Comparison of ENCODE assay signal across 23 mouse cellular contexts in the genomic region with DNA sequence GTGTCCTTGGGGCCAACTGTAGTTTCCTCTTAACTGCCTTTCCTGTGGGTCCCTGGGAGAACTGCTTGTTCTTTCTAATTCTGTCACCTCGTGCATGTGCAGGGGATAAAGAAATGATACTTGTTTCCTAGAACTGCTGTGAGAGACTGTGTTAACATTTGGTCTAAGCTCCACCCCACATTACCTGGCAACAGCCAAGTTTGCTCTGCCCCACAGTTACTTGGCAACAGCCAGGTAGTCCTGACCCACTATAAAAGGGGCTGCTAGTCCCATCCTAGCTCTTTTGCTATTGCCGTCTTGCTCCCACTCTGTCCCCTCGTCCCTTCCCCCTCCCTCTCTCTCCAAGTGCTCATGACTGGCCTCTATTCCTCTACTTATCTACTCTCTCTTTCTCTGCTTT. TPM values are rescaled to one million over a fixed set of nuclear protein-coding genes. Genes with fewer than 3 reads are reported as not detected.
A peak's percentile ranks its signal among the peaks of the same experiment; 100 is the strongest.
DNase-seq lines count a peak whose midpoint lies in the region; ATAC-seq lines count a peak whose summit lies in the region.
"Had no signal": no experiment of that assay in that cellular context is flagged by ENCODE, and none has a peak within 500 bp of the region (broad histone marks: within the 10 kb centered on the region; RNA-seq: fewer than 3 reads in every experiment).

No protein-coding gene starts in this region.

- peaks cover 14% of the 10 kb centered on the region for H3K4me1 ChIP-seq in forebrain, embryonic 14.5 days (ENCODE audit: control insufficient read depth, insufficient read depth, low read length)
- peaks cover 15% of the 10 kb centered on the region for H3K4me1 ChIP-seq in forebrain, embryonic 13.5 days
- H3K4me1 ChIP-seq in hindbrain, embryonic 10.5 days (replicated peaks): peaks cover 26% of the 10 kb centered on the region
- H3K4me1 ChIP-seq in hindbrain, embryonic 14.5 days (replicated peaks; ENCODE audit: control insufficient read depth, insufficient read depth, low read length): no peaks in the 10 kb centered on the region
- peaks cover 14% of the 10 kb centered on the region for H3K4me1 ChIP-seq in midbrain, embryonic 15.5 days
- H3K4me1 ChIP-seq in midbrain, embryonic 11.5 days (ENCODE audit: control insufficient read depth, insufficient read depth, low read length): peaks cover 9% of the 10 kb centered on the region; the same call in 1 of the 2 replicates
- no peaks in the 10 kb centered on the region for H3K4me1 ChIP-seq in stomach, embryonic 15.5 days

- no peak overlapping the region for H3K27ac ChIP-seq in forebrain, embryonic 14.5 days (ENCODE audit: low read depth, low read length)
- no peak overlapping the region for H3K27ac ChIP-seq in forebrain, embryonic 13.5 days
- H3K27ac ChIP-seq in hindbrain, embryonic 10.5 days: peak overlapping the region; percentile 59
- no peak overlapping the region for H3K27ac ChIP-seq in hindbrain, embryonic 14.5 days
- H3K27ac ChIP-seq in midbrain, embryonic 15.5 days: no peak overlapping the region
- H3K27ac ChIP-seq in midbrain, embryonic 11.5 days (ENCODE audit: low read depth, low read length): no peak overlapping the region
- H3K27ac ChIP-seq in stomach, embryonic 15.5 days: no peak overlapping the region
- H3K27ac ChIP-seq: embryonic facial prominence, embryonic 13.5 days; heart, adult 2 months; heart, embryonic 15.5 days had no signal

- ATAC-seq in forebrain, embryonic 14.5 days: peak; percentile 34; the same call in 1 of the 2 replicates
- no peak for ATAC-seq in forebrain, embryonic 13.5 days
- no peak for ATAC-seq in hindbrain, embryonic 14.5 days (ENCODE audit: low FRiP score)
- 0 out of 2 replicates have a peak, but pooled peaks have one; percentile 50 for ATAC-seq in midbrain, embryonic 15.5 days (replicated peaks)
- no peak for ATAC-seq in midbrain, embryonic 11.5 days (ENCODE audit: low FRiP score)
- peak; percentile 58; the same call in 1 of the 2 replicates for ATAC-seq in stomach, embryonic 15.5 days (ENCODE audit: insufficient read depth, low FRiP score, low read depth)
- ATAC-seq: CD4-positive, CD25-positive, alpha-beta regulatory T cell, adult 4 months; hindbrain, embryonic 16.5 days had no signal

- no peak overlapping the region for H3K4me3 ChIP-seq in forebrain, embryonic 14.5 days (ENCODE audit: low read depth, low read length)
- no peak overlapping the region for H3K4me3 ChIP-seq in forebrain, embryonic 13.5 days
- 0 out of 2 replicates have a peak overlapping the region, but pooled peaks have one; percentile 9 for H3K4me3 ChIP-seq in hindbrain, embryonic 10.5 days
- no peak overlapping the region for H3K4me3 ChIP-seq in hindbrain, embryonic 14.5 days (replicated peaks; ENCODE audit: low read length)
- H3K4me3 ChIP-seq in midbrain, embryonic 15.5 days: no peak overlapping the region
- H3K4me3 ChIP-seq in midbrain, embryonic 11.5 days (ENCODE audit: low read depth, low read length): no peak overlapping the region
- no peak overlapping the region for H3K4me3 ChIP-seq in stomach, embryonic 15.5 days (replicated peaks)
- H3K4me3 ChIP-seq: embryonic facial prominence, embryonic 13.5 days; heart, adult 2 months; heart, embryonic 15.5 days had no signal

- WGBS in forebrain, embryonic 14.5 days: 23% methylated on average over 3 of the region's 3 CpGs
- WGBS in forebrain, embryonic 13.5 days: 27% methylated on average over 3 of the region's 3 CpGs
- 30% methylated on average over 3 of the region's 3 CpGs for WGBS in hindbrain, embryonic 10.5 days
- WGBS in hindbrain, embryonic 14.5 days: 28% methylated on average over 3 of the region's 3 CpGs
- WGBS in midbrain, embryonic 15.5 days: 29% methylated on average over 3 of the region's 3 CpGs
- 32% methylated on average over 3 of the region's 3 CpGs for WGBS in midbrain, embryonic 11.5 days
- 32% methylated on average over 3 of the region's 3 CpGs for WGBS in stomach, embryonic 15.5 days

- H3K9ac ChIP-seq in forebrain, embryonic 14.5 days (ENCODE audit: low read length): no peak overlapping the region
- H3K9ac ChIP-seq in forebrain, embryonic 13.5 days: no peak overlapping the region
- no peak overlapping the region for H3K9ac ChIP-seq in hindbrain, embryonic 14.5 days
- no peak overlapping the region for H3K9ac ChIP-seq in midbrain, embryonic 15.5 days
- no peak overlapping the region for H3K9ac ChIP-seq in midbrain, embryonic 11.5 days (ENCODE audit: low read length)
- H3K9ac ChIP-seq in stomach, embryonic 15.5 days: no peak overlapping the region
- H3K9ac ChIP-seq: embryonic facial prominence, embryonic 13.5 days; heart, embryonic 15.5 days had no signal

- no peaks in the 10 kb centered on the region for H3K36me3 ChIP-seq in forebrain, embryonic 14.5 days (ENCODE audit: control insufficient read depth, insufficient read depth, low read length)
- H3K36me3 ChIP-seq in forebrain, embryonic 13.5 days (ENCODE audit: poor library complexity, severe bottlenecking): no peaks in the 10 kb centered on the region
- H3K36me3 ChIP-seq in hindbrain, embryonic 10.5 days: no peaks in the 10 kb centered on the region
- no peaks in the 10 kb centered on the region for H3K36me3 ChIP-seq in hindbrain, embryonic 14.5 days (replicated peaks; ENCODE audit: control insufficient read depth, insufficient read depth)
- no peaks in the 10 kb centered on the region for H3K36me3 ChIP-seq in midbrain, embryonic 15.5 days (replicated peaks)
- H3K36me3 ChIP-seq in midbrain, embryonic 11.5 days (ENCODE audit: control insufficient read depth, insufficient read depth, low read length): no peaks in the 10 kb centered on the region
- H3K36me3 ChIP-seq in stomach, embryonic 15.5 days: no peaks in the 10 kb centered on the region
- H3K36me3 ChIP-seq: embryonic facial prominence, embryonic 13.5 days; G1E; heart, embryonic 15.5 days had no signal

- no peaks in the 10 kb centered on the region for H3K9me3 ChIP-seq in forebrain, embryonic 14.5 days (replicated peaks; ENCODE audit: control insufficient read depth, low read length)
- no peaks in the 10 kb centered on the region for H3K9me3 ChIP-seq in forebrain, embryonic 13.5 days (replicated peaks)
- no peaks in the 10 kb centered on the region for H3K9me3 ChIP-seq in hindbrain, embryonic 10.5 days
- no peaks in the 10 kb centered on the region for H3K9me3 ChIP-seq in hindbrain, embryonic 14.5 days (ENCODE audit: control insufficient read depth, low read length)
- H3K9me3 ChIP-seq in midbrain, embryonic 15.5 days: no peaks in the 10 kb centered on the region
- no peaks in the 10 kb centered on the region for H3K9me3 ChIP-seq in midbrain, embryonic 11.5 days (ENCODE audit: control insufficient read depth, low read length)
- H3K9me3 ChIP-seq in stomach, embryonic 15.5 days: no peaks in the 10 kb centered on the region
- H3K9me3 ChIP-seq: embryonic facial prominence, embryonic 13.5 days; heart, embryonic 15.5 days had no signal

- DNase-seq in forebrain, embryonic 14.5 days (ENCODE audit: low spot score): no peak
- DNase-seq in hindbrain, embryonic 10.5 days (ENCODE audit: low spot score): no peak
- DNase-seq in hindbrain, embryonic 14.5 days (ENCODE audit: low spot score): no peak
- DNase-seq in midbrain, embryonic 11.5 days (ENCODE audit: low spot score, missing footprints): no peak
- no peak for DNase-seq in adrenal gland, adult 18-20 months (ENCODE audit: low spot score in 2 of 2)
- DNase-seq: adrenal gland, postnatal 25 days; B cell, adult 2 months; cerebellum, adult 18-20 months; cerebellum, adult 9-11 months; cerebellum, postnatal 36 days; gastrocnemius, postnatal 14 days; heart, adult 2 months; heart, postnatal 14 days had no signal

- no peaks in the 10 kb centered on the region for H3K27me3 ChIP-seq in forebrain, embryonic 14.5 days (replicated peaks; ENCODE audit: control insufficient read depth, insufficient read depth, low read length)
- H3K27me3 ChIP-seq in forebrain, embryonic 13.5 days: peaks cover 16% of the 10 kb centered on the region; the same call in 1 of the 2 replicates
- H3K27me3 ChIP-seq in hindbrain, embryonic 10.5 days (ENCODE audit: insufficient read depth, poor library complexity, severe bottlenecking): peaks cover 30% of the 10 kb centered on the region
- no peaks in the 10 kb centered on the region for H3K27me3 ChIP-seq in hindbrain, embryonic 14.5 days (ENCODE audit: control insufficient read depth, insufficient read depth, low read length)
- H3K27me3 ChIP-seq in midbrain, embryonic 15.5 days (replicated peaks): peaks cover 2% of the 10 kb centered on the region; the same call in 1 of the 2 replicates
- H3K27me3 ChIP-seq in midbrain, embryonic 11.5 days (ENCODE audit: control insufficient read depth, insufficient read depth, low read length): peaks cover 4% of the 10 kb centered on the region; the same call in 1 of the 2 replicates
- H3K27me3 ChIP-seq in stomach, embryonic 15.5 days (replicated peaks): no peaks in the 10 kb centered on the region

- H3K4me2 ChIP-seq in forebrain, embryonic 14.5 days (ENCODE audit: low read length): no peak overlapping the region
- H3K4me2 ChIP-seq in forebrain, embryonic 13.5 days: no peak overlapping the region; the same call in 1 of the 2 replicates
- no peak overlapping the region for H3K4me2 ChIP-seq in hindbrain, embryonic 14.5 days (replicated peaks)
- H3K4me2 ChIP-seq in midbrain, embryonic 15.5 days: no peak overlapping the region
- H3K4me2 ChIP-seq in midbrain, embryonic 11.5 days: no peak overlapping the region
- H3K4me2 ChIP-seq in stomach, embryonic 15.5 days: no peak overlapping the region
- H3K4me2 ChIP-seq: embryonic facial prominence, embryonic 13.5 days had no signal

RNA-seq across cellular contexts. Expression of a gene that starts 28.2 kb away (rescaled TPM):
- 0.44 and 0.70 TPM in 2 replicates for polyA plus RNA-seq in forebrain, embryonic 14.5 days (2014; fragmentation: Nextera tagmentation; extraction: Ambion mirVana)
- 1.2 and 1.8 TPM in 2 replicates for polyA plus RNA-seq in forebrain, embryonic 13.5 days (2015; fragmentation: Nextera tagmentation; extraction: Ambion mirVana)
- 45.5 and 57.9 TPM in 2 replicates for polyA plus RNA-seq in hindbrain, embryonic 10.5 days (2016; fragmentation: Nextera tagmentation; extraction: Ambion mirVana)
- 1.9 and 2.9 TPM in 2 replicates for polyA plus RNA-seq in hindbrain, embryonic 14.5 days (2014; fragmentation: Nextera tagmentation; extraction: Ambion mirVana)
- 0.60 and 0.83 TPM in 2 replicates for polyA plus RNA-seq in midbrain, embryonic 15.5 days (2015; fragmentation: Nextera tagmentation; extraction: Ambion mirVana)
- 23.0 and 25.0 TPM in 2 replicates for polyA plus RNA-seq in midbrain, embryonic 11.5 days (2014; fragmentation: Nextera tagmentation; extraction: Ambion mirVana)
- 1.7 TPM in 2 replicates for polyA plus RNA-seq in stomach, embryonic 15.5 days (2015; fragmentation: Nextera tagmentation; extraction: Ambion mirVana)
- under 1 TPM; 0.27 to 0.58 TPM for total RNA-seq in adrenal gland, adult 18-20 months (2021)
- total RNA-seq: gastrocnemius, adult 18-20 months; hematopoietic stem cell, adult 5-6 weeks had no signal
- polyA plus RNA-seq: CD4-positive, CD25-positive, alpha-beta regulatory T cell, adult 4 months; G1E had no signal

Comparison
In these comparisons a context has a peak if more than half of its experiments do, and no peak if none do; other contexts are left out.
1. ATAC-seq: peak in forebrain, embryonic 14.5 days (single experiment), midbrain, embryonic 15.5 days (single experiment) and stomach, embryonic 15.5 days (single experiment); none in forebrain, embryonic 13.5 days (single experiment), hindbrain, embryonic 14.5 days (single experiment) and midbrain, embryonic 11.5 days (single experiment).